Mouse (Mus musculus): ENCODE data around the gene Mfsd6l.

- TF ChIP-seq CTCF (IDR thresholded peaks at IDR 0.05; ENCODE audit: extremely low read depth, insufficient read depth, insufficient read length, insufficient replicate concordance) (no peak), POLR2A (IDR thresholded peaks at IDR 0.05; ENCODE audit: low read depth, low read length) (no peak)
Observed at GRCm38 (mm10) chr11:68531941-68532535, 23.9 kb upstream of the Mfsd6l start.
